Mouse (Mus musculus) CH12.LX (cell line): Measurements from ENCODE around the gene Osgin1. TPM values are rescaled to one million over a fixed set of nuclear protein-coding genes. Genes with fewer than 3 reads are reported as not detected.

ENCODE experiments used
- DNase-seq: peaks from one replicate; pipeline ENCODE4 v3.0.0-alpha.2; 2013; ENCODE audit errors: extremely low read depth
- H3K27ac ChIP-seq: 2 replicates; pipeline ENCODE4 v1.5.1; 2012; ENCODE audit warnings: low read depth, mild to moderate bottlenecking, control low read depth, moderate library complexity; ENCODE audit not compliant: insufficient read depth
- H3K27me3 ChIP-seq: replicated peaks from 2 replicates; pipeline ENCODE3; 2012; ENCODE audit warnings: inconsistent platforms
- H3K36me3 ChIP-seq, 2 experiments: replicated peaks in 1 of 2; 2 replicates each; pipeline versions ENCODE3 to v1.6.1; 2012; ENCODE audit warnings: inconsistent platforms in 1 of 2, low read length in 1 of 2, mild to moderate bottlenecking in 1 of 2, mixed read lengths in 1 of 2, moderate library complexity in 1 of 2; ENCODE audit not compliant: control insufficient read depth in 1 of 2, insufficient read depth in 1 of 2
- H3K4me1 ChIP-seq, 2 experiments: 2 replicates each; pipeline ENCODE4 v1.6.1; 2012; ENCODE audit warnings: inconsistent platforms in 1 of 2, moderate library complexity in 1 of 2; ENCODE audit not compliant: insufficient read depth in 2 of 2, control insufficient read depth in 1 of 2
- H3K4me2 ChIP-seq: 2 replicates; pipeline ENCODE4 v1.6.1; 2012; ENCODE audit warnings: low read depth, mild to moderate bottlenecking, control low read depth; ENCODE audit not compliant: poor library complexity, insufficient read depth, severe bottlenecking
- H3K4me3 ChIP-seq, 3 experiments: fragments of 150-350 bp in 1 of 3; sonication (generic) in 1 of 3; replicated peaks in 1 of 3; 2 replicates each; pipeline versions ENCODE3 to v1.5.1; 2011 to 2012; ENCODE audit warnings: low read depth in 2 of 3, low read length in 2 of 3, mild to moderate bottlenecking in 2 of 3, moderate library complexity in 2 of 3, control low read depth in 1 of 3, improper control_type of control experiment in 1 of 3, inconsistent platforms in 1 of 3, mixed read lengths in 1 of 3; ENCODE audit not compliant: poor library complexity in 1 of 3
- H3K79me2 ChIP-seq: replicated peaks from 2 replicates; pipeline ENCODE4 v1.6.1; 2012; ENCODE audit warnings: mild to moderate bottlenecking, moderate library complexity; ENCODE audit not compliant: control insufficient read depth, poor library complexity, insufficient read depth, severe bottlenecking; ENCODE audit errors: extremely low read depth
- H3K9ac ChIP-seq: 2 replicates; pipeline ENCODE4 v1.6.1; 2012; ENCODE audit warnings: low read depth, mild to moderate bottlenecking, control low read depth, moderate library complexity; ENCODE audit not compliant: insufficient read depth
- H3K9me3 ChIP-seq: replicated peaks from 2 replicates; pipeline ENCODE3; 2012; ENCODE audit warnings: low read length, inconsistent platforms, mixed read lengths
- BHLHE40 ChIP-seq: IDR thresholded peaks from 2 replicates; pipeline ENCODE4 v1.6.1; 2011; ENCODE audit warnings: mild to moderate bottlenecking, low read depth, low read length, improper control_type of control experiment
- CHD1 ChIP-seq: IDR thresholded peaks from 2 replicates; pipeline ENCODE4 v1.6.1; 2012; ENCODE audit warnings: low read depth, low read length, improper control_type of control experiment, inconsistent platforms
- CTCF ChIP-seq, 2 experiments: IDR thresholded peaks in 1 of 2; conservative IDR thresholded peaks in 1 of 2; 2 replicates each; pipeline ENCODE4 v1.5.1; 2011 to 2012; ENCODE audit warnings: low read depth in 2 of 2, low read length in 2 of 2, improper control_type of control experiment in 1 of 2, inconsistent platforms in 1 of 2, mild to moderate bottlenecking in 1 of 2, moderate library complexity in 1 of 2
- E2F4 ChIP-seq: IDR thresholded peaks from 2 replicates; pipeline ENCODE4 v1.6.1; 2011; ENCODE audit warnings: low read depth, low read length, improper control_type of control experiment; ENCODE audit not compliant: insufficient replicate concordance
- ELF1 ChIP-seq: IDR thresholded peaks from 2 replicates; pipeline ENCODE4 v1.6.1; 2014; ENCODE audit warnings: low read depth, mild to moderate bottlenecking, inconsistent platforms, low read length, improper control_type of control experiment
- EP300 ChIP-seq: IDR thresholded peaks from 2 replicates; pipeline ENCODE4 v1.6.1; 2011; ENCODE audit warnings: low read length, improper control_type of control experiment
- ETS1 ChIP-seq: conservative IDR thresholded peaks from 2 replicates; pipeline ENCODE4 v1.6.1; 2012; ENCODE audit warnings: low read depth, mild to moderate bottlenecking, inconsistent platforms, low read length, improper control_type of control experiment, moderate library complexity
- GABPA ChIP-seq: IDR thresholded peaks from 2 replicates; pipeline ENCODE4 v1.6.1; 2012; ENCODE audit warnings: low read depth, low read length, improper control_type of control experiment, inconsistent platforms; ENCODE audit not compliant: insufficient replicate concordance
- HCFC1 ChIP-seq: IDR thresholded peaks from 2 replicates; pipeline ENCODE4 v1.6.1; 2012; ENCODE audit warnings: low read depth, mild to moderate bottlenecking, inconsistent platforms, low read length, improper control_type of control experiment
- IRF4 ChIP-seq: IDR thresholded peaks from 2 replicates; pipeline ENCODE4 v1.6.1; 2014; ENCODE audit warnings: low read depth, mild to moderate bottlenecking, inconsistent platforms, low read length, improper control_type of control experiment
- JUN ChIP-seq: IDR thresholded peaks from 2 replicates; pipeline ENCODE4 v1.6.1; 2011; ENCODE audit warnings: low read depth, mild to moderate bottlenecking, low read length, improper control_type of control experiment, moderate library complexity; ENCODE audit not compliant: insufficient read depth
- JUND ChIP-seq: conservative IDR thresholded peaks from 2 replicates; pipeline ENCODE4 v1.6.1; 2011; ENCODE audit warnings: low read depth, low read length, improper control_type of control experiment
- KAT2A ChIP-seq: IDR thresholded peaks from 2 replicates; pipeline ENCODE4 v1.6.1; 2012; ENCODE audit warnings: low read length, improper control_type of control experiment, inconsistent platforms; ENCODE audit not compliant: insufficient replicate concordance
- MAFK ChIP-seq: IDR thresholded peaks from 2 replicates; pipeline ENCODE4 v1.6.1; 2011; ENCODE audit warnings: low read length, improper control_type of control experiment; ENCODE audit not compliant: insufficient replicate concordance
- MAX ChIP-seq: IDR thresholded peaks from 2 replicates; pipeline ENCODE4 v1.6.1; 2011; ENCODE audit warnings: low read length, improper control_type of control experiment
- MAZ ChIP-seq: IDR thresholded peaks from 2 replicates; pipeline ENCODE4 v1.6.1; 2012; ENCODE audit warnings: low read depth, mild to moderate bottlenecking, inconsistent platforms, low read length, improper control_type of control experiment, moderate library complexity
- MYC ChIP-seq: IDR thresholded peaks from 2 replicates; pipeline ENCODE4 v1.6.1; 2011; ENCODE audit warnings: low read depth, mild to moderate bottlenecking, improper control_type of control experiment, low read length
- NELFE ChIP-seq: IDR thresholded peaks from 2 replicates; pipeline ENCODE4 v1.6.1; 2011; ENCODE audit warnings: low read depth, low read length, improper control_type of control experiment
- NRF1 ChIP-seq: IDR thresholded peaks from 2 replicates; pipeline ENCODE4 v1.6.1; 2014; ENCODE audit warnings: low read depth, mild to moderate bottlenecking, inconsistent platforms, low read length, improper control_type of control experiment, moderate library complexity
- PAX5 ChIP-seq: IDR thresholded peaks from 2 replicates; pipeline ENCODE4 v1.6.1; 2012; ENCODE audit warnings: low read length, inconsistent platforms, mixed read lengths
- POLR2A ChIP-seq: IDR thresholded peaks from 2 replicates; pipeline ENCODE4 v1.6.1; 2011; ENCODE audit warnings: low read depth, mild to moderate bottlenecking, improper control_type of control experiment, low read length
- RCOR1 ChIP-seq: conservative IDR thresholded peaks from 2 replicates; pipeline ENCODE4 v1.6.1; 2012; ENCODE audit warnings: low read depth, mild to moderate bottlenecking, inconsistent platforms, low read length, improper control_type of control experiment
- SIN3A ChIP-seq: IDR thresholded peaks from 2 replicates; pipeline ENCODE4 v1.6.1; 2012; ENCODE audit warnings: low read length, improper control_type of control experiment, inconsistent platforms
- SMC3 ChIP-seq: IDR thresholded peaks from 2 replicates; pipeline ENCODE4 v1.6.1; 2011; ENCODE audit warnings: low read depth, low read length, improper control_type of control experiment
- TBP ChIP-seq: conservative IDR thresholded peaks from 2 replicates; pipeline ENCODE4 v1.6.1; 2011; ENCODE audit warnings: low read depth, low read length, improper control_type of control experiment
- TCF12 ChIP-seq: IDR thresholded peaks from 2 replicates; pipeline ENCODE4 v1.6.1; 2014; ENCODE audit warnings: low read depth, mild to moderate bottlenecking, inconsistent platforms, low read length, improper control_type of control experiment
- UBTF ChIP-seq: IDR thresholded peaks from 2 replicates; pipeline ENCODE4 v1.6.1; 2012; ENCODE audit warnings: low read depth, mild to moderate bottlenecking, inconsistent platforms, low read length, improper control_type of control experiment, moderate library complexity
- USF1 ChIP-seq: IDR thresholded peaks from 2 replicates; pipeline ENCODE4 v1.6.1; 2014; ENCODE audit warnings: low read depth, mild to moderate bottlenecking, inconsistent platforms, low read length, improper control_type of control experiment
- USF2 ChIP-seq: conservative IDR thresholded peaks from 2 replicates; pipeline ENCODE4 v1.6.1; 2011; ENCODE audit warnings: low read depth, low read length, improper control_type of control experiment
- ZC3H11A ChIP-seq: IDR thresholded peaks from 2 replicates; pipeline ENCODE4 v1.6.1; 2012; ENCODE audit warnings: low read depth, mild to moderate bottlenecking, inconsistent platforms, low read length, improper control_type of control experiment
- ZKSCAN1 ChIP-seq: IDR thresholded peaks from 2 replicates; pipeline ENCODE4 v1.6.1; 2012; ENCODE audit warnings: low read depth, inconsistent platforms, low read length, improper control_type of control experiment, borderline replicate concordance
- ZNF384 ChIP-seq: IDR thresholded peaks from 2 replicates; pipeline ENCODE4 v1.6.1; 2012; ENCODE audit warnings: low read depth, low read length, improper control_type of control experiment, inconsistent platforms
- dilution Hi-C: fragments of 300-500 bp; cut with MboI; formaldehyde crosslinking; loops from 2 replicates; pipeline ENCODE4 v1.14.3; 2020; ENCODE audit warnings: low sequenced_read_pairs; ENCODE audit not compliant: extremely low pct_unique_long_range_greater_than_20kb, extremely low pct_ligation_motif_present
- in situ Hi-C: fragments of 300-500 bp; cut with MboI; formaldehyde crosslinking; loops from 3 replicates; pipeline ENCODE4 v1.14.3; 2019; ENCODE audit warnings: low sequenced_read_pairs, low pct_ligation_motif_present, low pct_unique_long_range_greater_than_20kb, mixed read lengths
- polyA plus RNA-seq: library from polyadenylated mRNA; unstranded; fragments of >175 nt; gene quantifications from 2 replicates; pipeline ENCODE4 v1.2.1, GENCODE M21; 2012; ENCODE audit warnings: low read depth; ENCODE audit not compliant: insufficient read length
- total RNA-seq, 2 experiments: library from RNA; depleted of rRNA; stranded (reverse); fragments of 300-350 nt in 1 of 2; fragments of >200 nt in 1 of 2; gene quantifications; 2 replicates each; pipeline ENCODE4 v1.2.3; 2012 to 2014

Gene Osgin1
- total and polyA plus RNA-seq, 3 experiments, result 0.15 to 3.0 (median 0.47) TPM

GRCm38 (mm10) chr8:119478684-119479083, 44.8 kb downstream of the Osgin1 start:
- no peak overlapping the region for H3K9ac ChIP-seq
- H3K4me1 ChIP-seq, result peaks cover 0 to 12% of the 10 kb centered on the region in 2 experiments; a peak in 1 of 4 replicates
- dilution Hi-C loops, result no loop called here
- in situ Hi-C loops, result no loop called here
- no peaks in the 10 kb centered on the region for H3K36me3 ChIP-seq
- H3K79me2 ChIP-seq, result no peaks in the 10 kb centered on the region
- H3K9me3 ChIP-seq, result peaks cover 8% of the 10 kb centered on the region
- no peak overlapping the region for H3K27ac ChIP-seq
- no peak overlapping the region for H3K4me2 ChIP-seq
- no peak overlapping the region for H3K4me3 ChIP-seq
- DNase-seq, result no peak
- H3K27me3 ChIP-seq, result peaks cover 24% of the 10 kb centered on the region
- TF ChIP-seq USF1, result no peak
- TF ChIP-seq MAX, result no peak
- no peak for TF ChIP-seq E2F4
- TF ChIP-seq MYC, result no peak
- TF ChIP-seq IRF4, result no peak
- TF ChIP-seq BHLHE40, result no peak
- no peak for TF ChIP-seq CTCF (conservative IDR thresholded peaks at IDR 0.05 in 1 of 2, IDR thresholded peaks at IDR 0.05 in 1 of 2; ENCODE audit: low read depth in 2 of 2, low read length in 2 of 2)
- TF ChIP-seq ZNF384, result no peak
- no peak for TF ChIP-seq KAT2A
- TF ChIP-seq ZKSCAN1, result no peak
- TF ChIP-seq MAFK, result no peak
- no peak for TF ChIP-seq POLR2A
- no peak for TF ChIP-seq HCFC1
- TF ChIP-seq EP300, result no peak
- no peak for TF ChIP-seq TCF12
- TF ChIP-seq GABPA, result no peak
- TF ChIP-seq UBTF, result no peak
- TF ChIP-seq ZC3H11A, result no peak

GRCm38 (mm10) chr8:119484145-119484896, 50.4 kb downstream of the Osgin1 start:
- peaks cover 4% of the 10 kb centered on the region for H3K27me3 ChIP-seq
- no peak overlapping the region for H3K27ac ChIP-seq
- no peak overlapping the region for H3K9ac ChIP-seq
- H3K36me3 ChIP-seq, result no peaks in the 10 kb centered on the region
- no peak overlapping the region for H3K4me2 ChIP-seq
- dilution Hi-C loops (no loop called here), in situ Hi-C loops (no loop called here)
- no peaks in the 10 kb centered on the region for H3K79me2 ChIP-seq
- peaks cover 4% of the 10 kb centered on the region for H3K9me3 ChIP-seq
- H3K4me1 ChIP-seq, result peaks cover 5 to 18% of the 10 kb centered on the region in 2 experiments
- peak; percentile 82 for DNase-seq
- H3K4me3 ChIP-seq, result no peak overlapping the region
- no peak for TF ChIP-seq CHD1
- TF ChIP-seq JUN, result no peak
- TF ChIP-seq HCFC1, result no peak
- no peak for TF ChIP-seq BHLHE40
- TF ChIP-seq SIN3A, result no peak
- no peak for TF ChIP-seq MAZ
- TF ChIP-seq GABPA, result no peak
- TF ChIP-seq ZKSCAN1, result peak; percentile 100
- no peak for TF ChIP-seq ETS1
- TF ChIP-seq RCOR1, result no peak
- TF ChIP-seq KAT2A, result 0 out of 2 replicates have a peak, but pooled peaks have one; percentile 16
- TF ChIP-seq NELFE, result no peak
- TF ChIP-seq ZC3H11A, result no peak
- no peak for TF ChIP-seq JUND
- TF ChIP-seq TCF12, result no peak
- no peak for TF ChIP-seq ELF1
- TF ChIP-seq TBP, result no peak
- no peak for TF ChIP-seq MAFK
- TF ChIP-seq NRF1, result no peak
- no peak for TF ChIP-seq UBTF
- TF ChIP-seq PAX5, result no peak
- TF ChIP-seq SMC3, result no peak
- no peak for TF ChIP-seq USF2
